In genomic region chr7:79194560-79195413, GRCm38 (mm10) we compare ENCODE assay signal across 10 mouse cellular contexts. TPM values are rescaled to one million over a fixed set of nuclear protein-coding genes. Genes with fewer than 3 reads are reported as not detected.
DNase-seq lines count a peak whose midpoint lies in the region; ATAC-seq lines count a peak whose summit lies in the region.
"Had no signal": no experiment of that assay in that cellular context is flagged by ENCODE, and none has a peak within 500 bp of the region (broad histone marks: within the 10 kb centered on the region; RNA-seq: fewer than 3 reads in every experiment).

No protein-coding gene starts in this region.

- H3K27me3 ChIP-seq in heart, embryonic 12.5 days (replicated peaks), result no peaks in the 10 kb centered on the region
- H3K27me3 ChIP-seq: embryonic facial prominence, embryonic 12.5 days had no signal

- H3K4me1 ChIP-seq in heart, embryonic 12.5 days (replicated peaks), result peaks cover 32% of the 10 kb centered on the region
- H3K4me1 ChIP-seq in brown adipose tissue, adult 24 weeks (ENCODE audit: control insufficient read depth, insufficient read depth, insufficient read length, low read length), result peaks cover 12% of the 10 kb centered on the region; the same call in 1 of the 2 replicates
- H3K4me1 ChIP-seq: embryonic facial prominence, embryonic 12.5 days had no signal

- H3K4me3 ChIP-seq in heart, embryonic 12.5 days, result no peak overlapping the region
- peak overlapping the region; percentile 19; the same call in 1 of the 2 replicates for H3K4me3 ChIP-seq in brown adipose tissue, adult 24 weeks (ENCODE audit: insufficient read depth, low read depth, low read length)
- H3K4me3 ChIP-seq: embryonic facial prominence, embryonic 12.5 days; limb, embryonic 12.5 days had no signal

- no peaks in the 10 kb centered on the region for H3K36me3 ChIP-seq in heart, embryonic 12.5 days
- H3K36me3 ChIP-seq: embryonic facial prominence, embryonic 12.5 days; limb, embryonic 12.5 days had no signal

- intact Hi-C loops in left cerebral cortex, postnatal 14 days (cut with DNase I), result loop anchor here (5.0 kb wide), 1 partner anchor 47 kb away; the partner anchor contains the start of gene Mfge8

- H3K9ac ChIP-seq in heart, embryonic 12.5 days, result no peak overlapping the region
- H3K9ac ChIP-seq: embryonic facial prominence, embryonic 12.5 days; limb, embryonic 12.5 days had no signal

- WGBS in heart, embryonic 12.5 days, result 83% methylated on average over 16 of the region's 16 CpGs

- H3K27ac ChIP-seq in heart, embryonic 12.5 days (ENCODE audit: poor library complexity, severe bottlenecking), result no peak overlapping the region
- no peak overlapping the region for H3K27ac ChIP-seq in brown adipose tissue, adult 24 weeks (replicated peaks; ENCODE audit: low read depth, low read length)
- H3K27ac ChIP-seq: embryonic facial prominence, embryonic 12.5 days; limb, embryonic 12.5 days had no signal

- ATAC-seq in heart, embryonic 12.5 days (ENCODE audit: insufficient number of reproducible peaks, low FRiP score), result no peak

- DNase-seq in heart, adult 11 months, result peak; percentile 92
- DNase-seq in frontal cortex, postnatal 14 days (ENCODE audit: low spot score in 2 of 2), result peak; percentile 54 to 81
- DNase-seq in left cerebral cortex, postnatal 14 days (ENCODE audit: low spot score in 2 of 2), result peak; percentile 48 to 72
- no peak for DNase-seq in thymus, adult 18-20 months
- no peak for DNase-seq in c-Kit-positive CD71-positive TER-119-positive erythroid progenitor cells, embryonic 14.5 days (ENCODE audit: low spot score)
- DNase-seq in heart, postnatal 4 days, result no peak

- H3K9me3 ChIP-seq in heart, embryonic 12.5 days (replicated peaks), result no peaks in the 10 kb centered on the region
- H3K9me3 ChIP-seq: embryonic facial prominence, embryonic 12.5 days; limb, embryonic 12.5 days had no signal

- no peak overlapping the region for H3K4me2 ChIP-seq in heart, embryonic 12.5 days
- H3K4me2 ChIP-seq: embryonic facial prominence, embryonic 12.5 days; limb, embryonic 12.5 days had no signal

RNA-seq across cellular contexts. Expression of gene Mfge8, which starts 45.9 kb away (rescaled TPM):
- 263 and 264 TPM in 2 replicates for polyA plus RNA-seq in heart, embryonic 12.5 days (2016; fragmentation: Nextera tagmentation; extraction: Ambion mirVana)
- 79.7 and 84.7 TPM in 2 replicates for polyA plus RNA-seq in brown adipose tissue, adult 24 weeks (2012; ENCODE audit: insufficient read depth, insufficient read length, missing spikeins)
- 100 to 1,000 TPM; 144 to 165 TPM for total RNA-seq in left cerebral cortex, postnatal 14 days (2021)
- total RNA-seq in heart, postnatal 4 days (2021), result 100 to 1,000 TPM; 177 to 178 TPM

Comparison
In these comparisons a context has a peak if more than half of its experiments do, and no peak if none do; other contexts are left out.
1. DNase-seq: peak in heart, adult 11 months (single experiment), frontal cortex, postnatal 14 days (2 of 2) and left cerebral cortex, postnatal 14 days (2 of 2); none in thymus, adult 18-20 months (0 of 2), c-Kit-positive CD71-positive TER-119-positive erythroid progenitor cells, embryonic 14.5 days (single experiment) and heart, postnatal 4 days (single experiment).